Mouse (Mus musculus) right cerebral cortex, postnatal 14 days (tissue): ENCODE measurements at regions not wholly inside any gene's neighbourhood (a gene's known extent, or its start where the extent isn't known, plus 50 kb on each side); places are given as distances from the start of the nearest gene placed in this dataset.

Experiments used
- DNase-seq: peaks from one replicate; pipeline ENCODE4 v3.0.0; 2022

GRCm38 (mm10) chr10:84052696-84053095 is 330.0 kb downstream of the 1500009L16Rik start:
- DNase-seq = no peak

- DNase-seq = peak; percentile 50
Observed at GRCm38 (mm10) chr10:84054551-84055336, 332.1 kb downstream of the 1500009L16Rik start.

DNA sequence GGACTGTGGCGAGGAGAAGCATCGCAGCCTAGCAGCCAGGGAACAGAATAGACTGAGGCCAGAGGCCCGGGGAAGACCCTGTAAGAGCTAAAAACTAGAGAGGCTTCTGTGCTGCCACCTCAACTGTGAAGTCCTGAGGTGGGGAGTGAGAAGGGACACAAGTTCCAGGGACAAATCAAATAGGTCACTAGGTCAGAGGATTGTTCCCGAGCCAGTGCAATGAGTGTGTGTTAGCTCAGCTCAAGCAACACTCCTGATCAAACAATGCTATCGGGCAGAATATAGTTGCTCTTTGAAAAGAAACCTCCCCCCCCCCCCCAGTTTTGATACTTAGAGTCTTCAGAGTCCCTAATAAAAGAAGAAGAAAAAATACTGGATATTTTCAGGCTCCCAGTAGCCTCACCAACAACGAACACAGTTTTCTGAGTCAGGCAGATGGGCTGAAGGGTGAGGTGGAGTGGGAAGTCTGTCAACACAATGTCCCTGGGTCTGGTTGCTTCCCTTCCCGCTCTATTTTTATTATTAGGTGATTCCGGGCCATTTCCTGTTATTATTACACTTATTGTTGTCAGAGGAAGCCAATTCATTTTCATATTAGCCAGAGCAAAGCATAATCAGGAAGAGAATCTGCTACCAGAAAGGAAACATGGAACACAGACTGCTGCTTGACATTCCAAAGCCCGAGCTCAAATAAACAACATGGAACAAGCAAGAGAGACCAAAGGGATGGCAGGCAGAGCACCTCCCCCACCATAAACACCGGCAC is 332.9 kb downstream of the 1500009L16Rik start:
- no peak for DNase-seq

GRCm38 (mm10) chr10:84056323-84057169 is 333.9 kb downstream of the 1500009L16Rik start:
- no peak for DNase-seq

DNA sequence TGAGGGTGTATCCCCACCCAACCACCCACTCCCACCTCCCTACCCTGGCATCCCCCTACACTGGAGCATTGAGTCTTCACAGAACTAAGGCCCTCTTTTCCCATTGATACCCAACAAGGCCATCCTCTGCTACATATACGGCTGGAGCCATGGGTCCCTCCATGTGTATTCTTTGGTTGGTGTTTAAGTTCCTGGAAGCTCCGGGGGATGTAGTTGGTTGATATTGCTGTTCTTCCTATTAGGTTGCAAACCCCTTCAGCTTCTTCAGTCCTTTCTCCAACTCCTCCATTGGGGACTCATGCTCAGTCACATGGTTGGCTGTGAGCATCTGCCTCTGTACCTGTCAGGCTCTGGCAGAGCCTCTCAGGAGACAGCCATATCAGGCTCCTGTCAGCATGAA is 335.6 kb downstream of the 1500009L16Rik start:
- DNase-seq = no peak

DNA sequence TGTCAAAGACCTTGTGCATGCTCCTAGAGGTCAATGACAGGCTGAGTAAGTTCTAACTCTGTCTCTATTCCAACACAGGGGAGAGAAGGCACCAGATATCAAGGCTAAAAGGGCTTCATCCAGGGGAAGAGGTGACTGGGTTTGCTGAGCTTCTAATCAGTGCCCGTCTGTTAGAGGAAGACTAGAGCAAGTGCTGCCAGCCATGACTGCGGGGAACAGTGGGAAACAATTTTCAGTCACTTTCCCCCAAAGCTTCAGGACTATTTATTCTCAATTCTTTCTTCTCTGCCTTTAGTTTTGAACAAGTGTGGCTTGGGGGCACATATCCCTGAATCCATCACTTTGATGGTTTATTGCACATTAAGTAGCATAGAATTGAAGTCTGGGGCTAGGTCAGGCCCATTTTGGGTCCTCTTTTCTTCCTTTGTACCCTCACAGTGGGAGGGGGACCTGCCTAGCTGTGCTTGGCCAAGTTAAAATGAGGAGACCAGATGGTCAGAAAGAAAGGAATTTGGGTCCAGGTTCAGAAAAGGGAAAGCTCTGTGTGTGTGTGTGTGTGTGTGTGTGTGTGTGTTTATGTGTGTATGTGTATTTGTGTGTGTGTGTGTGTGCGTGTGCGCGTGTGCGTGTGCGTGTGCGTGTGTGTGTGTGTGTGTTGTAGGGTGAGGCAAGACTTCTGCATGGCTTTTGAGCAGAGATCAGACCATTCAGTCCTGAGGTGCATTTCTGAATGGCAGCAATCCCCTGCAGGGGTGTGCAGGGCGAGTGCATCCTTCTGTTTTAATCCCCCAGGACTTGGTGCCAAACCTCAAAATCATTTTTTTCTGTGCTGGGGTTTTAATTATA is 337.2 kb downstream of the 1500009L16Rik start:
- DNase-seq = no peak

- DNase-seq = peak; percentile 70
Observed at GRCm38 (mm10) chr10:84060492-84061218, 338.0 kb downstream of the 1500009L16Rik start.

GRCm38 (mm10) chr10:84067052-84067650 is 344.5 kb downstream of the 1500009L16Rik start:
- no peak for DNase-seq

GRCm38 (mm10) chr10:84069806-84070205 is 347.1 kb downstream of the 1500009L16Rik start:
- DNase-seq = no peak

DNA sequence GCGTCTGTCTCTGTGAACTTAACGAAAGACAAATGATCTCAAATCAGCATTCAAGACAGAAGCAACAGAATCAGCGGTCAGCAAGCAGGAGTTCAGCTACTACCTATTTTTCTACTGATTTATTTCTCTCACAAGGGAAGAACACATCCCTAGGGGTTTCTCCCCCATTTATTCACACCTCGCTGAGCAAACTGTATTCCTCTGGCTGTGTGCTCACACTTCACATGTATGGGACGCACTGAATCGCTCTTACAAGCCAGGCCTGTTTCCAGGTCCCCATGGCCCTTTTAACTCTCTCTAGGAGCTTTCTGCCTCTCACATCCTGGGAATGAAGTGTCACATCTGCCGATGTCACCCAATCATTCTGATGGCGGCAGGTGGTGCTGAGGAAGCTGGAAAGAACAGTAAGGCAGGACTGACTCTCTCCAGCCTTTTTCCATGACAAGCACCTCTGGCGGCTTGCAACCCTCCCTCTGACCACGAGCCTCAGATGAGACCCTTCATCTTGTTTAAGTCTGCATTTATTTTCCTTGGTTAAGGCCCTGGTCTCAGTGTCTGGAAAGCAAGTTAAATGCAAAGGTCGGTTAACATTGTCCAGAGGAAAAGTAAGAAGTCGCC is 350.3 kb downstream of the 1500009L16Rik start:
- DNase-seq = no peak

DNA sequence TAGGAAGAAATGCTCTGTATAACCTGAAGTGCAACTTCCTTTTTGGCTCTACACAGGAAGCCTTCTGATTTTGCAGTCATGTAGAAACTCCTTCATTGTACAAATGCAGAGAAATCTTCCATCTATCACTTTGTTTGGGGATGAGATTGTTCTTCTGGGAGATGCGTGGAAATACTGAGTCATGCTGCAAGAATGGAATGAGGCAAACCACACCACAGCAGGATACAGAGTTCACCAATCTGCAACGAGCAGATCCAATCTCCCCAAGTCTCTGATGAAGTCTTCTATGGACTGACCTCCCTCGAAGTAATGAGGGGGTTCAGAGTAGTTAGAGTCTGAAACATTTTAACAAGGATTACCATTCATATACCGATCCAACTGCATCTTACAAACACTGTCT is 352.9 kb downstream of the 1500009L16Rik start:
- DNase-seq = no peak

GRCm38 (mm10) chr10:84080236-84080635 is 357.6 kb downstream of the 1500009L16Rik start:
- no peak for DNase-seq

DNA sequence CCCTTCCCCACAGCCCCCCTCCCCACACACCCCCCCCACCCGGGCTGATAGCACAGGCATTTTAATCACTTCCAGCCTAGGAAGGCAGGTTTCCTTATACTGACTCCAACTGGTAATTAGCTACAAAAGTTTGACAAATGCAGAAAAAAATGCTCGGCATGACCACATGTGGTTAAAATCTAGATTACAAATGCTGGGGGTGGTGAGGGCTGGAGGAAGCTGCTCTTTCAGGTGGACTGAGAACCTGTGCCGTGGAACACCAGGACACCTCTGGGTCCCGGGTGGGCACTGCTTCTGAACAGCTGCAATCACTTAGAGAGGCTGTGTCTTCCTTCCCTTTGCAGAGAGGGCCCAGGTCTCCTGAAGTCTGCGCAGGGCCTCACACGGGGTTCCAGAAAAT is 358.7 kb downstream of the Nuak1 start:
- DNase-seq = no peak

GRCm38 (mm10) chr10:84087528-84087927 is 352.9 kb downstream of the Nuak1 start:
- DNase-seq = no peak

GRCm38 (mm10) chr10:84087929-84088328 is 352.5 kb downstream of the Nuak1 start:
- no peak for DNase-seq

DNA sequence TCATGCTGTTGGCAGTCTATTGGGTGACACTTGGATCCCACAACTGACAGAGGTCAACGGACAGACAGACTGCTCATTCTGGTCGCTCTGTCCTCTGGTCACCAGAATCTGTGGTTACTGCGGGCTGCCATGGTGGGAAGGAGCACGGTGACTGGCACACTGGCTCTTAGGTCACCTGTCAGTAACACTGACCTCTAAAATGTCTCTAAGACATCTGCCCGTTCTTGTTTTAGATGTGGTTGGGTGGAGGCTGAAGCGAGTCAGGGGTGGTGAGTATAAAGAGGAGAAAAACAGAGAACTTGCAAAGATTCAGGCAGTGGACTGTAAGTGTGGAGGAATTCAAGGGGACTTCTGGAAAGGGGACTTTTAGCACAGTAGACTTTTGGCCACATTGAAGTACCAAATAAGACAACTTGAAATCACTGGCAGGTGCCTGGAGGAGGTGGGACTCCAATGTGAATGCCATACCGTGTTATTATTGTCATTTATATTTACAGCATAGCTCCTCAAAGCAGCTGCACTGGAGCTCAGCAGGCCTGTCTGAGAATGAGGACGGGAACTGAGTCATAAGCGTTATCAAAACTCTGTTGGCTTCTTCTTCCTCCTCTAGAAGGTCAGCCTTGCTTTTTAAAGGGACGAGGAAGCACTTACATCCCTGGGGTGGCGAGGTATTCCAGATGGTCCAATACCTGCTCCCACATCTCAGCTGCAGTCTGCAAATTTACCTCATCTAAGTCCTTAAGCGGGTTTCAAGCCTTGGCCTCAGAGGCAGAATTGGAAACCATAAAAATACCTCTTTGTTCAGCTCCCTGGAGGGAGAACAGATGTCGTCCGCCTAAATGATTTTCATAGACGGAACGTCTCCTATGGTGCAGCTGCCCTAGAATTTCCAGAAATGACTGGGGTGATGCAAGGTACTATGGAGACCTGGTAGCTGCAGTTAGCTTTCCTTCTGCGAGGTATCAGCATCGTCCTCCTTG is 351.3 kb downstream of the Nuak1 start:
- DNase-seq = no peak

- no peak for DNase-seq
Observed at GRCm38 (mm10) chr10:84093919-84094318, 346.5 kb downstream of the Nuak1 start.

- no peak for DNase-seq
Observed at GRCm38 (mm10) chr10:84097196-84097595, 343.2 kb downstream of the Nuak1 start.

GRCm38 (mm10) chr10:84103985-84104384 is 336.4 kb downstream of the Nuak1 start:
- peak; percentile 20 for DNase-seq
